Mouse (Mus musculus): ENCODE data around the gene Kcmf1. TPM values are rescaled to one million over a fixed set of nuclear protein-coding genes. Genes with fewer than 3 reads are reported as not detected.

Kcmf1 gene
- polyA plus RNA-seq, 1 experiment from 2014 or later: 40.9 TPM

- H3K36me3 ChIP-seq: no peaks in the 10 kb centered on the region
- ATAC-seq (ENCODE audit: low FRiP score): no peak
- 79% methylated on average over 3 of the region's 3 CpGs for WGBS
Observed at GRCm38 (mm10) chr6:72895000-72895399, 4.8 kb downstream of the Kcmf1 start.

GRCm38 (mm10) chr6:72891238-72891637 is 8.5 kb downstream of the Kcmf1 start:
- Histone ChIP-seq H3K36me3 (no peaks in the 10 kb centered on the region), H3K9me3 (replicated peaks) (no peaks in the 10 kb centered on the region), H3K4me2 (no peak overlapping the region), H3K9ac (replicated peaks) (no peak overlapping the region), H3K27ac (replicated peaks) (no peak overlapping the region), H3K27me3 (replicated peaks) (no peaks in the 10 kb centered on the region), H3K4me3 (replicated peaks) (no peak overlapping the region), H3K4me1 (peaks cover 26% of the 10 kb centered on the region)
- 94% methylated on average over 2 of the region's 2 CpGs for WGBS
- no peak for ATAC-seq (ENCODE audit: low FRiP score)

More at GRCm38 (mm10) chr6:72895000-72895399, 4.8 kb downstream of the Kcmf1 start:
- no peak overlapping the region for H3K9ac ChIP-seq (replicated peaks)
- H3K4me3 ChIP-seq (replicated peaks): no peak overlapping the region
- no peak overlapping the region for H3K27ac ChIP-seq (replicated peaks)
- peaks cover 34% of the 10 kb centered on the region for H3K4me1 ChIP-seq
- no peaks in the 10 kb centered on the region for H3K27me3 ChIP-seq (replicated peaks)
- H3K9me3 ChIP-seq (replicated peaks): no peaks in the 10 kb centered on the region
- no peak overlapping the region for H3K4me2 ChIP-seq

DNA sequence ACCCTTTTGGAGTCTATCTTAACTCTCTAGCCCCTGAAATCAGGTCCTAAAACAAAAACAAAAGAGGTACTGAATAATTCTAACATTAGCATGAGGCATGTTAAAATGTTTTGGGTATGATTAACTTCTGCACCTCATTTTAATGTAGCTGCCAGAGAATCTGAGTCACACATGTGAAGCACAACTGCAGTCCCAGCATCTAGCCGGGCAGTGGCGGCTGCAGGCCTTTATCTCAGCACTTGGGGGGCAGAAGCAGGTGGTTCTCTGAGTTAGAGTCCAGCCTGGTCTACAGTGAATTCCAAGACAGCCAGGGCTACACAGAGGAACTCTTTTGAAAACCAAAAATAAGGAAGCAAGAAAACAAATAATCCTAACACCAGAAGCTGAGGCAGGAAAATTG is 11.1 kb downstream of the Kcmf1 start:
- no peak for ATAC-seq (ENCODE audit: low FRiP score)

GRCm38 (mm10) chr6:72885268-72885667 is 14.5 kb downstream of the Kcmf1 start:
- H3K36me3 ChIP-seq: no peaks in the 10 kb centered on the region
- H3K9ac ChIP-seq (replicated peaks): no peak overlapping the region
- no peaks in the 10 kb centered on the region for H3K27me3 ChIP-seq (replicated peaks)
- H3K4me2 ChIP-seq: no peak overlapping the region
- WGBS: 73% methylated on average over 1 of the region's 1 CpGs
- H3K4me3 ChIP-seq (replicated peaks): no peak overlapping the region
- no peak for ATAC-seq (ENCODE audit: low FRiP score)
- H3K27ac ChIP-seq (replicated peaks): no peak overlapping the region
- H3K4me1 ChIP-seq: peaks cover 16% of the 10 kb centered on the region
- H3K9me3 ChIP-seq (replicated peaks): no peaks in the 10 kb centered on the region

More for the DNA sequence above, 11.1 kb downstream of the Kcmf1 start:
- Histone ChIP-seq H3K27me3 (replicated peaks) (no peaks in the 10 kb centered on the region), H3K27ac (replicated peaks) (no peak overlapping the region), H3K4me1 (peaks cover 14% of the 10 kb centered on the region), H3K4me3 (replicated peaks) (no peak overlapping the region), H3K9me3 (replicated peaks) (no peaks in the 10 kb centered on the region), H3K36me3 (no peaks in the 10 kb centered on the region), H3K4me2 (no peak overlapping the region), H3K9ac (replicated peaks) (no peak overlapping the region)
- 97% methylated on average over 2 of the region's 2 CpGs for WGBS

DNA sequence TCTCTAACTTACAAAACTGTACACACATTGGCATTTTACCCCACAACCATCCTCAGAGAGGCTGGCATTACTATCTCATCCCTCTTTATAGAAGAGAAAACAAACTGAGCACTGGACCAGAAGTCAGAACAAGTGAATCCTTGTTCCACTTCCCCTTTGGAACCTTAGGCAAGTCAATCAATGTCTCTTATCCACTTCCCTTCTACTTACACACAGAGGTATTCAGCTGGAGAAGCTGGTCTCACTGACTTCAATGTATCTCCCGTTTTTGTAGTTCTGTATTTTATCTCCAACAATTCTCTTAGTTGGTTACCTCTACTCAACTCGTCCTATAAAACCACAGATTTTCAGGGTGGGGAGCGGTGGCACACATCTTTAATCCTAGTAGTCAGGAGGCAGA is 15.0 kb downstream of the Kcmf1 start:
- 81% methylated on average over 3 of the region's 3 CpGs for WGBS
- Histone ChIP-seq H3K27ac (replicated peaks) (no peak overlapping the region), H3K4me1 (peaks cover 14% of the 10 kb centered on the region), H3K9ac (replicated peaks) (no peak overlapping the region), H3K9me3 (replicated peaks) (no peaks in the 10 kb centered on the region), H3K36me3 (no peaks in the 10 kb centered on the region), H3K27me3 (replicated peaks) (no peaks in the 10 kb centered on the region), H3K4me3 (replicated peaks) (no peak overlapping the region), H3K4me2 (no peak overlapping the region)
- no peak for ATAC-seq (ENCODE audit: low FRiP score)

- ATAC-seq (ENCODE audit: low FRiP score): no peak
- Histone ChIP-seq H3K36me3 (no peaks in the 10 kb centered on the region), H3K9me3 (replicated peaks) (no peaks in the 10 kb centered on the region), H3K27me3 (replicated peaks) (no peaks in the 10 kb centered on the region), H3K27ac (replicated peaks) (no peak overlapping the region), H3K4me2 (no peak overlapping the region), H3K4me1 (peaks cover 20% of the 10 kb centered on the region), H3K4me3 (replicated peaks) (no peak overlapping the region), H3K9ac (replicated peaks) (no peak overlapping the region)
- WGBS: 77% methylated on average over 8 of the region's 8 CpGs
Observed at GRCm38 (mm10) chr6:72882661-72883458, 16.9 kb downstream of the Kcmf1 start.

- H3K27me3 ChIP-seq (replicated peaks): no peaks in the 10 kb centered on the region
- H3K4me2 ChIP-seq: no peak overlapping the region
- H3K27ac ChIP-seq (replicated peaks): no peak overlapping the region
- H3K9me3 ChIP-seq (replicated peaks): no peaks in the 10 kb centered on the region
- ATAC-seq (ENCODE audit: low FRiP score): no peak
- H3K4me3 ChIP-seq (replicated peaks): no peak overlapping the region
- H3K36me3 ChIP-seq: no peaks in the 10 kb centered on the region
- H3K4me1 ChIP-seq: peaks cover 20% of the 10 kb centered on the region
- 93% methylated on average over 3 of the region's 3 CpGs for WGBS
- no peak overlapping the region for H3K9ac ChIP-seq (replicated peaks)
Observed at GRCm38 (mm10) chr6:72882222-72882621, 17.6 kb downstream of the Kcmf1 start.

DNA sequence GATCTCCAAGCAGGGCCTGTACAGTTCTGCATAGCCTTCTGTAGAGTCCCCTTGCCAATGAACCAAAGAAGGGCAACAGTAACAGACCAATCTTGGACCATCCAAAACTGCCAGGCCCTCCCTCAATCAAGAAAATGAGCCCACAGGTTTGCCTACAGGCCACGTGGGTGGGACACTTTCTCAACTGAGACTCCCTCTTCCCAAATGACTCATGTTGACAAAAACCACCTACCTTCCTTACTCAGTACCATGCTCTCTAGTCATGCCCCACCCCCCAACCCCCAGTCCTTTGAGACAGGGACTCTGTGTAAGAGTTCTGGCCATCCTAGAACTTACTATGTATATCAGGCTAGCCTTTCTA is 18.2 kb downstream of the Kcmf1 start:
- 68% methylated on average over 1 of the region's 1 CpGs for WGBS
- Histone ChIP-seq H3K36me3 (no peaks in the 10 kb centered on the region), H3K4me2 (no peak overlapping the region), H3K4me3 (replicated peaks) (no peak overlapping the region), H3K4me1 (peaks cover 20% of the 10 kb centered on the region), H3K9me3 (replicated peaks) (no peaks in the 10 kb centered on the region), H3K9ac (replicated peaks) (no peak overlapping the region), H3K27me3 (replicated peaks) (no peaks in the 10 kb centered on the region), H3K27ac (replicated peaks) (no peak overlapping the region)
- no peak for ATAC-seq (ENCODE audit: low FRiP score)

DNA sequence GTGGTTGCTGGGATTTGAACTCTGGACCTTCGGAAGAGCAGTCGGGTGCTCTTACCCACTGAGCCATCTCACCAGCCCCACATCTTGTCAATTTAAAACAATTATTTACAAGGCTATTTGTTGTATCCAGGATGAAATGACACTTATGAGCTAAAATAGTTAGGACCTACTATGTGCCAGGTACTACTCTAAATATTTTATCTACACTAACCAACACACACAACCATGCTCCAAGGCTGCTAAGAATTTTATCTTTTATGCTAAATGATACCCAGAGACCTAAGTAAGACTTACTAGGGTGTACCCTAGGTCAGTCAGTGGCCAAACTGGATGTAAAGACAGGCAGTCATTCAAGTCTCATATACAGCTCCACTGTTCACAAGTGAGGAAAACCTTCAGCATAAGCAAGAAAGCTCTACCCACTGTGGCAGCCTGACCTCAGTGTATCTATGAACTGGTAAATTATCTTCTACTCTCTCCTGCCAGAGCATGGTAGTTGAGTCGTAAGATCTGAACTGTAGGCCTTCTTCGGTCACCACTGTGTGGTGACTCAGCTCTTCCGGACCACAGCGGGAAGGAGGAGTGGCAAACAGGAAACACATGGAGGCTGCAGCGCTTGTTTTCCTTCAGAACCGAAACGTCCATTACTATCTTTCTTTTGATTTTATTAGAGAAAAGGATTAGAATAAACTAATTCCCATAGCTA is 18.7 kb downstream of the Kcmf1 start:
- H3K4me3 ChIP-seq (replicated peaks): no peak overlapping the region
- no peak overlapping the region for H3K9ac ChIP-seq (replicated peaks)
- H3K27ac ChIP-seq (replicated peaks): no peak overlapping the region
- no peaks in the 10 kb centered on the region for H3K27me3 ChIP-seq (replicated peaks)
- H3K9me3 ChIP-seq (replicated peaks): no peaks in the 10 kb centered on the region
- H3K4me1 ChIP-seq: peaks cover 20% of the 10 kb centered on the region
- 92% methylated on average over 9 of the region's 9 CpGs for WGBS
- no peak overlapping the region for H3K4me2 ChIP-seq
- no peaks in the 10 kb centered on the region for H3K36me3 ChIP-seq
- no peak for ATAC-seq (ENCODE audit: low FRiP score)

DNA sequence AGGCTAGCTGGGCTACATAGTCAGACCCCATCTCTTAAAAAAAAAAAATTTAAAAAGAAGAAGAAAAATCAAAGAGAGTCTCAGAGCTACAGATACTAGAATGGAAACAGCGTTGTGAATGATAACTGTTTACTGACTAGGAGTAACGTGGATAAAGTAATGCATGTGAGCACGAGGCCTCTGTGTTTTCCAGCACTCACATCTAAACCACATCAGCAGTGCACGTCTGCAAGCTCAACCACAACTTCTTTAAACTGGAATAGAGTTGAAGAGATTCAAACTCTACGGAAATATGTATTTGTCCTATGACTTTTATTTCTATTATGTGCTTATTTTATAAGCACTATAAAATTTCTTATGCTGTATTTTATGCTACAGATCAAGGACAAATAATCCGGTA is 23.1 kb downstream of the Kcmf1 start:
- ATAC-seq (ENCODE audit: low FRiP score): no peak
- H3K36me3 ChIP-seq: no peaks in the 10 kb centered on the region
- no peak overlapping the region for H3K27ac ChIP-seq (replicated peaks)
- H3K9ac ChIP-seq (replicated peaks): no peak overlapping the region
- H3K4me1 ChIP-seq: peaks cover 12% of the 10 kb centered on the region
- H3K27me3 ChIP-seq (replicated peaks): no peaks in the 10 kb centered on the region
- no peak overlapping the region for H3K4me3 ChIP-seq (replicated peaks)
- no peaks in the 10 kb centered on the region for H3K9me3 ChIP-seq (replicated peaks)
- no peak overlapping the region for H3K4me2 ChIP-seq
- WGBS: 97% methylated on average over 6 of the region's 6 CpGs

DNA sequence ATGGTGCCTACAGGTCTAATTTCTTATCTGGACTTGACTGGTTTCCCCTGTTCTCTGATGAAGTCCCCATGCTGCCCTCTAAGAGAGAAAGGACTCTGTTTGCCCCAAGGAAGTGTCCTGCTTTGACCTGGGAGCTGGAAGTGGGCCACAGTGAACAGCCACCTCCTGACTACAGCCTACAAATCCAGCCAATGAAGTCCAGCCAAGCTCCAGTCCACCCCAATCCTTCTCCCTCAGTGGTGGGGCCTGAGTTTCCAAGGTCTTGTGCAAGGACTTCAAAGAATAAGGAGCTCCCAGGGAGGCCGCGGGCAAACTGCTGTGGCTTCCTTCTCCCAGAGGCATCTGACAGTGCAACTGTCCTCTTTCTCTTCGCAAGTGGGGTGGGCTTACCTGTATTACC is 26.4 kb downstream of the Kcmf1 start:
- WGBS: 86% methylated on average over 3 of the region's 3 CpGs
- no peaks in the 10 kb centered on the region for H3K36me3 ChIP-seq
- H3K27me3 ChIP-seq (replicated peaks): no peaks in the 10 kb centered on the region
- no peak overlapping the region for H3K4me2 ChIP-seq
- H3K9me3 ChIP-seq (replicated peaks): no peaks in the 10 kb centered on the region
- peaks cover 17% of the 10 kb centered on the region for H3K4me1 ChIP-seq
- no peak for ATAC-seq (ENCODE audit: low FRiP score)
- H3K4me3 ChIP-seq (replicated peaks): no peak overlapping the region
- no peak overlapping the region for H3K27ac ChIP-seq (replicated peaks)
- H3K9ac ChIP-seq (replicated peaks): no peak overlapping the region

DNA sequence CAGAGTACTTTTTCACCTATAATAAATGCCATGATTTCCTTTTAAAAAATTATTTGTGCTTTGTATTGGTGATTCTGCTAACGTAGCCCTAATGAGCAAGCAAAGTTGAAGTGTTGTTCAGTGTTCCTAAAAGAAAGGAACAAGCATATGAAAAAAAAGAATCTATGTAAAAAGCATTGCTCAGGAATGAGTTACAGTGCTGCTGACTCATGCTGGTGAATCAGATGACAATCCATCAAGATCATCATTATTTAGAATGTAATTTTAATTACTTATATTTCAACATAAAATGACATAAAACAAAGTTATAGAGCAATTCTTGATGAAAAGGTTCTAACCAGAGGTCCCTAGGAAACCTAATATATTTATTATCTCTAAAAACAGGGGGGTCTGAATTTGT is 27.5 kb downstream of the Kcmf1 start:
- H3K27me3 ChIP-seq (replicated peaks): no peaks in the 10 kb centered on the region
- H3K4me3 ChIP-seq (replicated peaks): no peak overlapping the region
- H3K27ac ChIP-seq (replicated peaks): no peak overlapping the region
- no peaks in the 10 kb centered on the region for H3K36me3 ChIP-seq
- peaks cover 17% of the 10 kb centered on the region for H3K4me1 ChIP-seq
- ATAC-seq (ENCODE audit: low FRiP score): no peak
- H3K9me3 ChIP-seq (replicated peaks): no peaks in the 10 kb centered on the region
- 86% methylated on average over 1 of the region's 1 CpGs for WGBS
- H3K4me2 ChIP-seq: no peak overlapping the region
- H3K9ac ChIP-seq (replicated peaks): no peak overlapping the region

Measured in neural tube, embryonic 15.5 days (tissue).